Mouse (Mus musculus) splenic B cell, adult 2 months (primary cell): Measurements from ENCODE around the gene Arhgef16.
A peak's percentile ranks its signal among the peaks of the same experiment; 100 is the strongest.

Experiments used
- DNase-seq: peaks from one replicate; pipeline ENCODE4 v3.0.0-alpha.2; 2011; ENCODE audit warnings: low read depth, low spot score
- H3K27me3 ChIP-seq: 2 replicates; pipeline ENCODE4 v1.6.1; 2012; ENCODE audit warnings: mild to moderate bottlenecking, low read length, moderate library complexity, mixed read lengths; ENCODE audit not compliant: control insufficient read depth, poor library complexity, insufficient read depth, severe bottlenecking
- H3K36me3 ChIP-seq: 2 replicates; pipeline ENCODE4 v1.6.1; 2012; ENCODE audit warnings: mild to moderate bottlenecking, low read length, moderate library complexity, mixed read lengths; ENCODE audit not compliant: control insufficient read depth, poor library complexity, insufficient read depth, severe bottlenecking

The Arhgef16 gene

DNA sequence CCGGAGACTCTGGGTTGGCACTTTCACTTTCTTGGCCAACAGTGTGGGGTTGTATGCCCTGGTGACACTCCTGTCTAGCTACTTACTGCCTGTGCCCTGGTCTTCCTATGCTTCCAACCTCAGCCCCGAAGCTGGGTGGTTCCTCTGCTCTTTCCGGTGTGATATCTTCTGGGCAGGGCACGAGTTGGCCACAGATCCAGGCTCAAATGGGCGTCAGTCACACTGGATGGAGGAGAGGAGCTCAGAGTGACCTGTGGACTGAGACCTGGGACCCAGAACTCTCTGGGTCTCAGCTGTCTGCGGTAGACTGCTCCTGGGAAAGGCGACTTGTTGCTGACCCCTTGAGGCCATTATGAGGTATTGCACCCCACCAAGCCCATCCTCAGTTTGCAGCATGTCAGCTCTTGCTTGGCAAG, at the start of gene Arhgef16:
Gene Arhgef16 (minus strand): TSS at position 211 of the 416 bp plus-strand sequence.
- Histone ChIP-seq H3K36me3 (no peaks in the 10 kb centered on the region), H3K27me3 (no peaks in the 10 kb centered on the region)
- peak; percentile 56 for DNase-seq

DNA sequence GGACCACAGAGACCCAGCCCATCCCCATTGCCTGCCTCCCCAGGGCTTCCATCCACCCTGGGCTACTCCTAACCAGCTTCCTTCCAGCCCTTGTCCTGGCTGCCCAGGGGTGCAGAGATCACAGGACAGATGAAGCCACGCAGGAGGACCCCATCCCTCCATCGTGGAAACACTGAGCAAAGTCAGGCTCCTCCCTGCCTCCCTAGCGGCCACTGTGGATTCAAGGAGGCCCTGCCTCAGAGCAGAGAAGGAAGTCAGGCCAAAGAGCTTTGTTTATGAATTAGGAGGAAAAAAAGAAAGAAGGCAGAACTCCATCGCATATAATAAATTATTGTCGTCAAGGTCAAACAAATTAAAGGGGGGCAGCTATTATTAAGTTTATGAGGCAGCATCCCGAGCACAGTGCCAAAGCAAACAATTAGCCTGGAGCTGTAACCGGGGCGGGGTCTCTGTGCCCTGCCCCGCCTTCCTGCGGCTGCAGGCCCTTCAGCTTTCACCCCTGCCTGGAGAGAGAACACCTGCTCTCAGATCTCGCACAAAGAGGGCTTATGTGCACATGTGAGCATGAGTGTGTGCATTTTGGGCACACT, 46.8 kb upstream of the Arhgef16 start:
- DNase-seq, result no peak
- Histone ChIP-seq H3K27me3 (no peaks in the 10 kb centered on the region), H3K36me3 (no peaks in the 10 kb centered on the region)

DNA sequence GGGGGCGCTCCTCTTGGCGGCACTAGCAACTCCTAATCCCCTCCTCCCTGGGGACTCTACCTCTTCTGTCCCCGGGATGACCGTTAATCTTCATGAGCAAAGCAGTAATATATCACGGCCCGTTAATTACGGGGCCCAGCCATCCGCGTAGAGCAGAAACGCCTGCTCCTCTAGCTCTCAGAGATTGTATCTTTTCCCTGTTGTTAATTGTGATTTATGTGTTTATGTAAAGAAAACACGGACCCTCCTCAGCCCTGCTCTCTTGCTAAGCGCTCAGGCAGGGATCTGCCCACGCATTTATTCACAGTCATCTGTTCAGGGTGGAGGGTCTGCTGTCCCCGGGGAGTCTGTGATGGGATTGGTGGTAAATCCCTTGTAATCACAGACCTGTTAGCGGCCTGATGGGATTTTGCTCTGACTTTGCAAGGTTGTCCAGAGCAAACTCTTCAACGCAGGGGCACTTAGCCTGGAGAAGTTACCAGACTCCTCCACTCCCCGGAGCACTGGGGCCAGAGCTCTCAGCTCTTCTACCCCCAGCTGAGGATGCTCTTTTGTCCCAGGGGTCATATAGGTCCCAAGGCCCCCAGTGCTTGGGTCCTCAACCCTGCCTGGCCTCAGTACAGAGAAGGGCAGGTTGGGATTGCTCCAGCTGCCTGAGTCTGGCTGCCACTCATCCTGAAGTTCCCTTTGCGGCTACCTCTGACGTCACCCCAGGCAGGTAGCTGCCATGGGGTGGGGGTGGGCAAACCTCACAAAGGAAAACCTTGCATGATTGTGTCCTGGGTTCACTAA, 45.5 kb upstream of the Arhgef16 start:
- Histone ChIP-seq H3K27me3 (no peaks in the 10 kb centered on the region), H3K36me3 (no peaks in the 10 kb centered on the region)
- no peak for DNase-seq

DNA sequence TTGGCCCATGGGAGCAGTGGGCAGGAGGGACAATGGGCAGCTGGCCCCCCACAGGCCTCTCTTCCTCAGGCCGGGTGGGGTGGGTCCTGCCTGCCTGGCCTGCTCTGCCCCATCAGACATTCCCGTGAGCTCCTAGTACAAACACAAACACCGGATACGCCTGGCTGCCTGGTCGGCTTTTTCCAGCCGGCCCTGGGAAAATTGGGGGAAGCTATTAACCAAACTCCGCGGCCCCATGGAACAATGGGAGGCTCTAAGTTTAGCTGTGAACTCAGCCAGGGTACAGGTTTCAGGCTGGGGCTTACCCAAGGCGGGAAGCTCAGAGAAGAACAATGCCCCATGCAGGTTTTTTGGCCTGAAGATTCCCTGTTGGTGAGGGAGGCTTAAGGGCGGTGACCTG, 35.2 kb upstream of the Arhgef16 start:
- H3K27me3 ChIP-seq, result no peaks in the 10 kb centered on the region
- H3K36me3 ChIP-seq, result no peaks in the 10 kb centered on the region
- no peak for DNase-seq

DNA sequence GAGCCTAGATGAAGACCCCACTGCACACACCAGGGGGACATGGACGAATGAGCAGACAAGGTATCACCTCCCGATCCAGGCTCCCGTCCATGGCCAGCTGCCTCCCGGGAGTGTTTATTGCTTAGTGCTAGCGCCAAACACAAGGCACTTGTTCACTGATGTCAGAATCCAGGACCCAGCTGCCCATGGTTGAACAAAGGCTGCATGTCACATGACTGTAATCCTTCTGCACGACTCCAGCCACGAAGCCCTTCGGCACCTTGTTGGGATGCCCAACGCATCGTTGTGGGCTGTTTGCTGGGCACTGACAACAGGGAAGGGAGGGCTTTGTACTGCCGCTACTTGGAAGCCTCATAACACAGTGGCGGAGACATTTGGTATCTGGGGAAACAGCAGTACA, 34.3 kb upstream of the Arhgef16 start, which contains the start of gene B230104I21Rik:
Gene B230104I21Rik (plus strand): TSS at position 367 of the 400 bp plus-strand sequence.
- DNase-seq, result no peak
- no peaks in the 10 kb centered on the region for H3K36me3 ChIP-seq
- H3K27me3 ChIP-seq, result no peaks in the 10 kb centered on the region

DNA sequence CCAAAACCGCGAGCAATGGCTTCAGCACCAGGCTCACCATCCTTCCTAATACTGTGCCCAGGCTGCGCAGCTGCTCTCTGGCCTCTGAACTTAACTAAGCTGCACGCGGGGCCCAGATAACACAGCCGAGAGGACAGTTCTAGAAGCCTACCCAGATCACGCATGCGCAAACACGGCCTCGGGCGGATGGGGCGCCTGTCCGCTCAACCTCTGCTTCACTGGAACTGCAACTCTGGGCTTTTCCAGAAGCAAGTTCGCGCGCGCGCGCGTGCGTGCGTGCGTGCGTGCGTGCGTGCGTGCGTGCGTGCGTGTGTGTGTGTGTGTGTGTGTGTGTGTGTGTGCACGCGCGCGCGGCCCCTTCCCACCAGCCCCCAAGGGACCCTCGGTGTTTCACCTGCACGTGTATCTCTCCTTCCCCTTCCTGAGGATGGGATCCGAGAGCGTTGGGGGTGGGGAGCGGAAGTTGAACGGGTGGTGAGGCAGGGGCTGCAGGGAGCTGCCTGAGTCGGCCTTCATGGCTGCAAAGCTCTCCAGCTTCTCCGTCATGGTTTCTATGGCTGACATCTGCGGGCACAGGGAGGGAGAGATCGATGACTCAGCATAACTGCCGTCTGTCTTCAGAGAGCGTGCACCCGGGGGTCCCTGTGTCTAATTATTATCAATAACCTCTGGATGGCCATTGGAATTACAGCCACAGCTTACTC, 33.4 kb upstream of the Arhgef16 start:
- DNase-seq, result peak; percentile 63
- no peaks in the 10 kb centered on the region for H3K27me3 ChIP-seq
- no peaks in the 10 kb centered on the region for H3K36me3 ChIP-seq

DNA sequence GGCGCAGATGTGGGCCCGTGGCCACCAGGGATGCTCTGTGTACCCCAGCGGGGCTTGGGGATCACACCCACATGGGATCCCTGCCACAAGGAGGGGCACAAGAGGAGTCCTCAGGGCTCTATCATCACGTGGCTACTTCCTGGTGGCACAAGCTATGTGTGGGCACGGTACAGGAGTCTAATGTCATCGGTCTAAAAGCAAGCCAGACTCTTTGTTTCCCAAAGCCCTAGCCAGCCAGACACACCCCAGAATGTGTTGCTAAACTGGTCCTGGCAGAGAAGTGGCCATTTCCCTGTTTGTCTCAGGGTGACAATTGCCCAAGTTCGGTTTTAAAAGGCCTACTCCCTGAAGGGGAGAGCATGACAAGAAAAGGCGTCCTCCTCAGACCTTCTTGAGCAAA, 31.8 kb upstream of the Arhgef16 start:
- no peak for DNase-seq
- Histone ChIP-seq H3K36me3 (no peaks in the 10 kb centered on the region), H3K27me3 (no peaks in the 10 kb centered on the region)

DNA sequence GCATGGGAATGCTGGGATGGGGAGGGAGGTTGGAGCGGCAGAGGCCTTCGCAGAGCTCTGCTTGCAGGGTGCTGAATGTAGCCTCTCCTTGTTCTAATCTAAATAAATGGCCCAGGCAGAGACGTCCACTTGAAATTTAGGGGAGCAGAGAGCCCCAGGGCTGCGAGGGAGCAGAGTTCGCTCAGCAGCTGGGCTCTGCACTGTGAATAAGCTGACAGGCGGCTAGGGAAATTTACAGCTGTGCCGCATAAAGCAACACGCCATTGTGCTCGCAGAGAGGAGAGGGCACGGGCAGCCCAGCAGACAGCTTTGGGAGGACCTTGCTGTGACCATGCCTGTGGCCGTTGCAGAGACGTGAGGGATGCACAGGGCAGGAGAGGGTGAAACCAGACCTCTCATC, 29.8 kb upstream of the Arhgef16 start:
- no peak for DNase-seq
- H3K27me3 ChIP-seq, result no peaks in the 10 kb centered on the region
- no peaks in the 10 kb centered on the region for H3K36me3 ChIP-seq

DNA sequence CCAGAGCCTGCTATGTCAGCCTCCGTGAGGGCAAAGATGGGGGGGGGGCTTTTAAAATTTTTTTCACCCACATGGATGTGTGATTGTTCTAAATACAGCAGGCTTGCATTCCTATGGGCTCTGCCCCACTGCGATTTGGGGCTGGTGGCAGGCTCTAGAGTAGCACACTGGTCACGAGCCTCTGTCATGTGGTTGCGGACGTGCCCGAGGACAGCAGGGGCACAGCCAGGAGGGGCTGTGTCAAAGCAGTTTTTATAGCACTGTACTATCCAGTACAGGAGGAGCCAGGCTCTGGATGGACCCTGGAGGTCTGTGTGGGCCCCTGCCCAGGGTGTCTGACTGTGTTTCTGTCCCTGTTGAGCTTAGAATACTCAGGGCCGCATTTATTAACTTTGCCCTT, 28.5 kb upstream of the Arhgef16 start:
- no peak for DNase-seq
- H3K36me3 ChIP-seq, result no peaks in the 10 kb centered on the region
- H3K27me3 ChIP-seq, result no peaks in the 10 kb centered on the region

DNA sequence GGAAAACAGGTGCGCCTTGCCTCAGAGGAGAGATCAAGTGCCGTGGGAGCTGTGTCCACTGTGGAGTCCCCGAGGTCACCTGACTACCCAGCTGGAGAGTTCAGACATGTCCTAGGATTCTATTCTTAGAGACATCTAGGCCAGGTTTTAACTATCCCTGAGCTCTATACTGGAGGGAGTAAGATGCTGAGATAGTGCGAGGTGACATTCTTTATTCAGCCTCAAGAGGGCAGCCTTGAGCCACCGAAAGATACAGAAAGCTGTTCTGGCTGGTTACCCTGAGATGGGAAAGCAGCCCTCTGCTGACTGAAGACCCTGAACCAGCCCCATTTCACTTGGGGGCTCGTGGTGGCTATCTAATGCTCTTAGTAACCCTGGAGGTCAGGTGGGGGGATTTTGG, 27.4 kb upstream of the Arhgef16 start:
- DNase-seq, result peak; percentile 45
- Histone ChIP-seq H3K36me3 (no peaks in the 10 kb centered on the region), H3K27me3 (no peaks in the 10 kb centered on the region)

DNA sequence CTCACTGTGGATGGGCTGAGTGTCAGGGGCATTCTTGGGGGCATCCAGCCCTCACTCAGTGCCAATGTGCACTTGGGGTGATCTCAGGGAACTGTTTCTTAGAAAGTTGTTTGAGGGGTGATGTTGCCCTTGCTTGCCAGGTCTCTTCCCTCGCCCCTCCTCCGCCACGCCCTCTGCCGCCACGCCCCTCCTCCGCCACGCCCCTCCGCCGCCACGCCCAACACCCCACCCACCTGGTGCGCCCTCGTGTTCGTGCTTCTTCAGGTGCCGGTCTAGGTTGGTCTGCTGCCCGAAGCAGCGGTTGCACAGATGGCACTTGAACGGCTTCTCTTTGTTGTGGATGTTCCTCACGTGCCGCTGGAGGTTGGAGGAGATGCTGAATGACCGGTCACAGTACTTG, 27.0 kb upstream of the Arhgef16 start:
- DNase-seq, result no peak
- no peaks in the 10 kb centered on the region for H3K36me3 ChIP-seq
- no peaks in the 10 kb centered on the region for H3K27me3 ChIP-seq

DNA sequence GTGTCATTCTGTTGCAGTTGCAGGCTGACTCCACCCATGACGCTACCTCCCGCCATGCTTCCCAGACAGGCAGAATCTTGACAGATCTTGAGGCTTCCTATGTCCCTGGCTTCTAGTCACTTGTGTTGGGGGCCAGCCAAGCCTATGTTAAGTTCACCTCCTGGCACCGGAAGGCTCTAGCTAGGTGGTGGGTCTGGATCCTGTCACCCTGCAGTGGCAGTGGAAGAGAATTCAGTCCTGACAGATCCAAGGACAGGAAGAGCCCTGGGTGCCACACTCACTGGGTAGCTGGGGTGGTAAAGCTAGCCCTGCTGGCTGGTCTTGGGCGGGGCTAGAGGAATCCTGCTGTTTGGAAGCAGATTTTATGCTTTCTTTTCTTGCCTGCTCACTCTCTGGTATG, 23.9 kb upstream of the Arhgef16 start:
- Histone ChIP-seq H3K27me3 (no peaks in the 10 kb centered on the region), H3K36me3 (no peaks in the 10 kb centered on the region)
- no peak for DNase-seq

DNA sequence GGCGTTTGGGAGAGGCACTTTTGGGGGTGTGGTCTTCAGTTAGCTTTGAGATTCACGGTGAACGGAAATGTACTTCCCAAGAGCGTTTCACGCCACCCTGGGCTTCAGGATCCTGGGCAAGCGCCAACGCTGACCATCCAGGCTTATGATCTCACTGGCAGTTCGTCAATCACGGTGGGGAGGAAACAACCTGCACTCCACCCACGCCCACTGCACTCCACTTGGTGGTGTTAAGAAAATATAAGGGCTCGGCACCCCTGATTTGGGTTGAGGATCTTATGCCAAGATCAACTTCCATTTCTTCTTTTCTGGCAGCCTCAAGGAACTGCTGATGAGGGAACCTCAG, 12.1 kb upstream of the Arhgef16 start:
- no peak for DNase-seq
- no peaks in the 10 kb centered on the region for H3K27me3 ChIP-seq
- no peaks in the 10 kb centered on the region for H3K36me3 ChIP-seq

DNA sequence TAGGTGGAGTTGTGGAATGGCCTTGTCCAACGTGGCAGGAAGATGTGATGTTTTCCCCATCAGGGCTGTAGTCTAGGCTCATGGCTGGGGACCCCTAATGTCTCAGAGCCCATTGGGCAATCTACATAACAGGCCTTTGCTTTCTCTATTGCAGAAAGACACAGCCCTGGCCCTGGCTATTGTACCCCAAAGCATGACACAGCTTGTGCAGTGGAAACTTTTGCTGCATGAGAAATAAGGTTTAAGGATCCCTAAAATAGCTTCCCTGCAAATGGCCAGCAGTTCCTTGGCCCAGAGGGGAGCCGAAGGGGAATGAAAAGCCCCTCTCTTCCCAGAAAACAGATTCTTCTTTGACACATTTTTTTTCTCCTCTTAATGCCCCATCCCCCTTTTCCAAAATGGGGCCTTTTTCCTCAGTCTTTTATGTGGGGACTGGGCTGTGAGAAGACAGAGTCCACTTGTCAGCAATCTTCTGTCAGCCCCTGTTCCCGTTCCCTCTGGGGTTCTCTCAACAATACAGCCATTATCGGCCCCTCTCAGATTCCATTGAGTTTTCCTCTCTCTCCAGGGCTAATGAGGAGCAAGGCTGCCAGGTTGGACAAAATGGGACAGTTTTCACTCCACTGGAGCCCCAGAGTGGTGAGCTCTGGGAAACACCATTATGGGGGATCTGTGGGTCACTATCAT, 11.6 kb upstream of the Arhgef16 start:
- no peak for DNase-seq
- H3K27me3 ChIP-seq, result no peaks in the 10 kb centered on the region
- no peaks in the 10 kb centered on the region for H3K36me3 ChIP-seq
